Mouse (Mus musculus) ES-Bruce4 (cell line): ENCODE measurements at regions not wholly inside any gene's neighbourhood (a gene's known extent, or its start where the extent isn't known, plus 50 kb on each side); places are given as distances from the start of the nearest gene placed in this dataset.

Source experiments
- H3K27ac ChIP-seq: 2 replicates; pipeline ENCODE4 v1.5.1; 2012; ENCODE audit warnings: low read length, inconsistent platforms; ENCODE audit not compliant: insufficient read depth
- H3K27me3 ChIP-seq: 2 replicates; pipeline ENCODE4 v1.6.1; 2012; ENCODE audit warnings: mild to moderate bottlenecking, low read length, inconsistent platforms; ENCODE audit not compliant: control insufficient read depth, poor library complexity, insufficient read depth, severe bottlenecking
- H3K36me3 ChIP-seq: 2 replicates; pipeline ENCODE4 v1.6.1; 2012; ENCODE audit warnings: inconsistent platforms, mild to moderate bottlenecking, low read length, moderate library complexity; ENCODE audit not compliant: control insufficient read depth, poor library complexity, insufficient read depth, severe bottlenecking
- H3K4me1 ChIP-seq: one replicate; pipeline ENCODE4 v1.8.1; 2011; ENCODE audit warnings: low read length; ENCODE audit not compliant: control insufficient read depth, insufficient read depth
- H3K4me3 ChIP-seq: 2 replicates; pipeline ENCODE4 v1.5.1; 2011; ENCODE audit warnings: low read depth, mild to moderate bottlenecking, low read length
- H3K9ac ChIP-seq: 2 replicates; pipeline ENCODE4 v1.6.1; 2012; ENCODE audit warnings: low read depth, mild to moderate bottlenecking, inconsistent platforms; ENCODE audit not compliant: poor library complexity, severe bottlenecking
- H3K9me3 ChIP-seq: replicated peaks from 2 replicates; pipeline ENCODE4 v1.6.1; 2012; ENCODE audit warnings: mild to moderate bottlenecking, low read length, inconsistent platforms; ENCODE audit not compliant: control insufficient read depth, poor library complexity, insufficient read depth, severe bottlenecking
- CTCF ChIP-seq: IDR thresholded peaks from one replicate; pipeline ENCODE4 v1.8.1; 2011; ENCODE audit warnings: low read depth, low read length
- EP300 ChIP-seq: IDR thresholded peaks from 2 replicates; pipeline ENCODE4 v1.6.1; 2011; ENCODE audit warnings: low read depth, low read length; ENCODE audit not compliant: insufficient read depth
- POLR2A ChIP-seq: IDR thresholded peaks from one replicate; pipeline ENCODE4 v1.8.1; 2011; ENCODE audit warnings: low read length; ENCODE audit not compliant: insufficient read depth

DNA sequence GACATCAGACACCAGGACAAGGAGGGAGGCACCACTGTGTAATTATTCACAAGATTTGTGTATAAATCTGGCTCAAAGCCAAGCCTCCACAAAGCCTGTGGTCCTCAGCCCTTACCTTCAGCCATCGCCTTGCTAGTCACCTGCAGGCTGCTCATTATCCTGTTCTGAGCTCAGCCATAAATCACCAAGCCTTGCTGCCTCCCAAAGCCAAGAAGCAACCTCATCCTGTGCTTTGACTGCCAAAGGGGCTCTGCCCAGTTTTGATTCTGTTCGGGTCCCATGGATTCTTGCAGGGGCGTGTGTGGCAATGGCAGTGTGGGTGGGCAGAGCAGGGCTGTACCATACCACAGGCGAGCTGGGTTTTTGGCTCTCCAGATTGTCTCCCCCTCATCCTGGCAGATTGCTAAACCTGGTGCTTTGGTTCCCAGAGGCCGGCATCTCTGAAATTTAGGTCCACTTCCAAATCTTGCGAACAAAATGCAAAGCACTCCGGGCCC is 272.6 kb downstream of the Tgfb2 start:
- Histone ChIP-seq H3K27me3 (no peaks in the 10 kb centered on the region), H3K9ac (no peak overlapping the region), H3K4me1 (no peaks in the 10 kb centered on the region), H3K36me3 (no peaks in the 10 kb centered on the region), H3K4me3 (no peak overlapping the region), H3K27ac (no peak overlapping the region), H3K9me3 (no peaks in the 10 kb centered on the region)
- TF ChIP-seq CTCF: no peak
- no peak for TF ChIP-seq EP300
- TF ChIP-seq POLR2A: no peak

DNA sequence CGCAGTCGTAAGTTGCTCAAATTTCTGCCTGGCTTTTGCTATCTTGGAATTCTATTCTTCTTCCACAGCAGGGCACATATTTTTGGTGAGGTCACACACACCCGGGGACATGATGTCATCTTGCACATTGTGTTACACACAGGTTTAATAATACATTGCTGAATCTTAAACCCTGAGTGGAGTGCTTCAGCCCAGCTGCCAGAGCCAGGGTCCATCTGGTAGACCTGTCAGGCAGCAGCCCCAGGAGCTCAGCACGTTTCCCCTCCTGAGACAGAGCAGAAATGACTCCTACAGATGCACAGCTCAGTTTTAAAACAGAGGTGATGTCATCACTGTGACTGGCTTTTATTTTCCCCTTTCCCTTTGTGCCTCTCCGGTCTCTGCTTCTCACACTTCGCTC is 280.4 kb downstream of the Tgfb2 start:
- Histone ChIP-seq H3K27ac (no peak overlapping the region), H3K4me3 (no peak overlapping the region), H3K36me3 (no peaks in the 10 kb centered on the region), H3K27me3 (no peaks in the 10 kb centered on the region), H3K4me1 (no peaks in the 10 kb centered on the region), H3K9ac (no peak overlapping the region), H3K9me3 (no peaks in the 10 kb centered on the region)
- no peak for TF ChIP-seq CTCF
- TF ChIP-seq POLR2A: no peak
- no peak for TF ChIP-seq EP300

DNA sequence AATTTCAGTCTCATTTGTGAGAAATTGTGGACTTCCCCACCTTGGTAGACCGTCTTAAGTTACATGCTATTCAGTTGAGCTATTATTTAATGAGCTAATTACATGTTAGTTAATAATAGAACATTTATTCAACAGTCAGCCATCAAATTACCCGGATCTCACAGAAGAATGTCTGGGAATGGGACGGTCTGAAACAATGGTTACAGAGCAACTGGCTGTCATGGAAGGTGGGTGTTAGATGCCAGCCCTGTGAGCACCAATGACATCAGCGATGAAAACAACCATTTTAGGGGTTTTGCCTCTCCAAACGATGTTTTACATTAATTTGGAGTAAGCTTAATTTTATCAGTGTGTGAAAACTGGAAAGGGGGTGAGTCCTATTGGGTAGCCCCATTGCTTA is 281.7 kb downstream of the Tgfb2 start:
- H3K4me3 ChIP-seq: no peak overlapping the region
- no peaks in the 10 kb centered on the region for H3K36me3 ChIP-seq
- H3K27ac ChIP-seq: no peak overlapping the region
- H3K9me3 ChIP-seq: no peaks in the 10 kb centered on the region
- no peak for TF ChIP-seq EP300
- TF ChIP-seq POLR2A: no peak
- TF ChIP-seq CTCF: no peak
- H3K27me3 ChIP-seq: no peaks in the 10 kb centered on the region
- H3K4me1 ChIP-seq: no peaks in the 10 kb centered on the region
- no peak overlapping the region for H3K9ac ChIP-seq

DNA sequence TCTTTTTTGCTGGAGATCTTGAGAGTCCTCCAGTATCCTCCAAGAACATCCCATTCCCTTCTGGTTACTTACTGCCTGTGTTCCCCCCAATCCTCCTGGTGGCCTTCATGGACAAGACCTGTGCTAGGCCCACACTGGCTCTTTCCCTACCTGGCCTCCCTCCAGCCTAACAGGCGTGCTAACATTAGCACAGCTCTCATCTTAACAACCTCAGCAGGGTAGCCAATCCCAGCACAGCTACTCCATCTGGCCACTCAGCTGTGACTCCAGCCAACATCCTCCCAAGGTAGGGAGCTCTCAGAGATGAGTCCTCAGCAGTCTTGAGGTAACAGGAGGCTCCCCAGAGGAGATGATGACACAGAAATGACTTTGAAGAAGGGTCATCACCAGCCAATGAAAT is 288.7 kb downstream of the Tgfb2 start:
- H3K27ac ChIP-seq: no peak overlapping the region
- no peaks in the 10 kb centered on the region for H3K9me3 ChIP-seq
- H3K36me3 ChIP-seq: no peaks in the 10 kb centered on the region
- H3K9ac ChIP-seq: no peak overlapping the region
- no peaks in the 10 kb centered on the region for H3K27me3 ChIP-seq
- TF ChIP-seq POLR2A (no peak), EP300 (no peak), CTCF (no peak)
- no peaks in the 10 kb centered on the region for H3K4me1 ChIP-seq
- no peak overlapping the region for H3K4me3 ChIP-seq

DNA sequence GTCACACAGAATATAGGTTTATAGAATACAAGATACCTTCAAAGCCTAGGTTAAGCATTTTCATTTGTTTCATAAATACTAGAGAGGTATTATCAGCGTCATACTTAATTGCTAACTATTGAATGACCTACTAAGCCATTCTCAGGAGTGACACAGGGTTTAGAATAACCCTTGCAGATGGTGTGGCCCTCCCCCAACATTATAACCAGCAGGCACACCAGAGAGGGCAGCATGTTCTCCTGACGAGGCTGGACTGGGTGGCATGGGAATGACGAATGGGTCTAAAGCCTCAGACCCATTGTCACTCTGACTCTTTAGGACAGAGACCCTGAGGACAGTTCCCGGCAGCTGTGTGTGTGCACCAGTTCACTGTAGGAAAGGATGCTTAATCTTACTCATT is 290.5 kb downstream of the Tgfb2 start:
- TF ChIP-seq EP300 (no peak), CTCF (no peak), POLR2A (no peak)
- Histone ChIP-seq H3K9me3 (no peaks in the 10 kb centered on the region), H3K27ac (no peak overlapping the region), H3K9ac (no peak overlapping the region), H3K4me3 (no peak overlapping the region), H3K36me3 (no peaks in the 10 kb centered on the region), H3K27me3 (no peaks in the 10 kb centered on the region), H3K4me1 (no peaks in the 10 kb centered on the region)

DNA sequence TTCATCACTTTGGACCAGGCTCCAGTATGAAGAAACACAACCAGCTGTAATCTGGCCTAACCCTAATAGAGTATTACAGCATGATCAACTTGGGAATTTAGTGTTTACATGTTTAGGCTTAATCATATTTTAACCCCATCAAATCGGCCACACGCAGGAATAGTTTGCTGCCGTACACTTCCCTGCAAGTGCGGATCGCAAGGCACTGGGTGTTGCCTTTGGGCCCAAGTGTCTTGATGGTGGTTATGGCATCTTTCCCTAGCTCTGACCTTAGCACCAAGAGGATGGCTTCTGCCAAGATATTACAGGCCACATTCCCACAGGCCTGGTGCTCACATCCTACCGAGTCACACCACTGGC is 291.9 kb downstream of the Tgfb2 start:
- Histone ChIP-seq H3K4me3 (no peak overlapping the region), H3K36me3 (no peaks in the 10 kb centered on the region), H3K9me3 (no peaks in the 10 kb centered on the region), H3K27ac (no peak overlapping the region), H3K9ac (no peak overlapping the region), H3K4me1 (no peaks in the 10 kb centered on the region), H3K27me3 (no peaks in the 10 kb centered on the region)
- TF ChIP-seq EP300: no peak
- no peak for TF ChIP-seq POLR2A
- no peak for TF ChIP-seq CTCF
